Mouse (Mus musculus) heart, embryonic 10.5 days (tissue): ENCODE measurements around the gene Prr15l. TPM values are rescaled to one million over a fixed set of nuclear protein-coding genes. Genes with fewer than 3 reads are reported as not detected.
A peak's percentile ranks its signal among the peaks of the same experiment; 100 is the strongest.

Experiments
- DNase-seq: peaks from one replicate; pipeline ENCODE4 v3.0.0-alpha.2; 2017; ENCODE audit warnings: low spot score
- H3K27ac ChIP-seq: fragments of 300-500 bp; sonication (generic); 2 replicates; pipeline ENCODE4 v1.5.1; 2016; ENCODE audit warnings: mild to moderate bottlenecking
- H3K27me3 ChIP-seq: fragments of 300-500 bp; sonication (generic); 2 replicates; pipeline ENCODE4 v1.6.1; 2016; ENCODE audit warnings: mild to moderate bottlenecking; ENCODE audit not compliant: poor library complexity, insufficient read depth, severe bottlenecking
- H3K36me3 ChIP-seq: fragments of 300-500 bp; sonication (generic); 2 replicates; pipeline ENCODE4 v1.6.1; 2016; ENCODE audit warnings: mild to moderate bottlenecking, moderate library complexity
- H3K4me1 ChIP-seq: fragments of 300-500 bp; sonication (generic); 2 replicates; pipeline ENCODE4 v1.6.1; 2016; ENCODE audit warnings: mild to moderate bottlenecking
- H3K4me3 ChIP-seq: fragments of 300-500 bp; sonication (generic); 2 replicates; pipeline ENCODE4 v1.5.1; 2016; ENCODE audit warnings: mild to moderate bottlenecking, moderate library complexity
- H3K9me3 ChIP-seq: fragments of 300-500 bp; sonication (generic); 2 replicates; pipeline ENCODE4 v1.6.1; 2016; ENCODE audit warnings: mild to moderate bottlenecking, moderate library complexity
- WGBS: fragments of 180-500 bp; shearing (Covaris S2); methylation state at CpG from one replicate; pipeline ENCODE4 v1.1.7; 2016; 5-methylcytosine and 5-hydroxymethylcytosine counted together
- polyA plus RNA-seq: library from polyadenylated mRNA; unstranded; fragments of >200 nt; fragmentation: Nextera tagmentation; extraction: Ambion mirVana; gene quantifications from 2 replicates; pipeline ENCODE4 v1.2.1, GENCODE M21; 2016

Prr15l gene
- polyA plus RNA-seq = 0.90 and 1.5 TPM in 2 replicates

DNA sequence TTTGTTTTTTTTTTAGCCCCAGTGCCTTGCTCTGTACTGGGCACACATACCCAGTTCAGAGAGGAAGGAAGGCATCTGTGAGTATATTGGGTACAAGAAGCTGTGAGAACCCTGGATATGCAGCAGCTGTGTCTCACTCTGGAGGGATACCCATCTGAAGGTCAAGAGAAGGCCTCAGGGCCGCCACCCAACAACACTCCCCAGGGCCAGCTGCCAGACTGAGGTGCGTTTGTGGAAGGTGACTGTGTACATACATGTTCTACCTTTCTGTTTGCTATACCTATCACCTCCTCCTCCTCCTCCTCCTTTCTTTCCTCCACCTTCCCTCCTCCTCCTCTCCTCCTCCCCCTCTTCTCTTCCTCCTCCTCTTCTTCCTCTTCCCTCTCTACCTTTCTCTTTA is at the start of gene Prr15l:
TSS of gene Prr15l (plus strand) at position 17 of the 400 bp plus-strand sequence.
- 58% methylated on average over 2 of the region's 2 CpGs for WGBS
- Histone ChIP-seq H3K4me3 (no peak within 1 kb of the TSS), H3K27ac (peak within 1 kb of the TSS; percentile 42; the same call in 1 of the 2 replicates), H3K9me3 (no peaks in the 10 kb centered on the region), H3K4me1 (peaks cover 24% of the 10 kb centered on the region), H3K36me3 (no peaks in the 10 kb centered on the region), H3K27me3 (peaks cover 38% of the 10 kb centered on the region)
- no peak for DNase-seq

DNA sequence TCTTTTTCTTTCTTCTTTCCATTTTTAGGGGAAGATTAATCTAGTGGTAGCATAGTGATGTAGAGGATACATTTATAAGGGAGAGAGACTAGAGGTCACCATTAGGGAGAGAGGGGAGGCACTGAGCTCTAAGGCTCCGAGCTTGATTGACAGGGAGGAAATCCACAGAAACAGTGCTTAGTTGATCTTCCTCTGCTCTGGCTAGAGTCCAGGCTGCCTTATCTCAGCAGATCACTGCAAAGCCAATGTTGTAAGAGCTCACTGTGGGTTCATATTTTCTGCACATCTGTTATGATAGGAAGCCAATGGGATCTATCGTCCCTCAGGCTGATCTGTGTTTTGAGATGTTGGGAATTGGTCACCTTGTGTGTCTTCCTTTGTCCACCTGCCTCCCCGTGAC is 49.2 kb upstream of the Prr15l start:
- peaks cover 37% of the 10 kb centered on the region for H3K27me3 ChIP-seq
- no peak overlapping the region for H3K4me3 ChIP-seq
- peaks cover 56% of the 10 kb centered on the region for H3K4me1 ChIP-seq
- H3K9me3 ChIP-seq = no peaks in the 10 kb centered on the region
- 62% methylated on average over 3 of the region's 3 CpGs for WGBS
- no peak for DNase-seq
- no peaks in the 10 kb centered on the region for H3K36me3 ChIP-seq
- H3K27ac ChIP-seq = no peak overlapping the region

DNA sequence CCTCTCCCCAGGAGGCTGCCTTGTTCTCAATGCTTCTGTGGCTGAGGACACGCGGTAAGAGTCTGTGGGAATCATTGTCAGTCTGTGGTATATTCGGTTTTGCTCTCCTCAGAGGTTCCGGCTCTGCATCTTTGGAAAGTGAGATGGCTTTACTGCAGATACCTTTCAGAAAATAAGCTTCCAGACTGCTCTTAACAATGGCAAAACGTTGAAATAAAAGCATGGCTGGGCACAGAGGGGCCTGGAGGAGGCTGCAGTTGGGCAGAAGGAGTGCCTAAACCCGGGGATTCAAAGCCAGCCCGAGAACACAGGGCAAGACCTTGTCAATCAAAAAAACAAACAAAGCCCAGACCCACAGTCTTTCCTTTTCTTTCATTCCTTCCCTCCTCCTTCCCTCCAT is 48.5 kb upstream of the Prr15l start:
- no peaks in the 10 kb centered on the region for H3K9me3 ChIP-seq
- H3K4me3 ChIP-seq = no peak overlapping the region
- no peaks in the 10 kb centered on the region for H3K36me3 ChIP-seq
- H3K4me1 ChIP-seq = peaks cover 56% of the 10 kb centered on the region
- 49% methylated on average over 7 of the region's 7 CpGs for WGBS
- DNase-seq = no peak
- H3K27ac ChIP-seq = no peak overlapping the region
- H3K27me3 ChIP-seq = peaks cover 32% of the 10 kb centered on the region

DNA sequence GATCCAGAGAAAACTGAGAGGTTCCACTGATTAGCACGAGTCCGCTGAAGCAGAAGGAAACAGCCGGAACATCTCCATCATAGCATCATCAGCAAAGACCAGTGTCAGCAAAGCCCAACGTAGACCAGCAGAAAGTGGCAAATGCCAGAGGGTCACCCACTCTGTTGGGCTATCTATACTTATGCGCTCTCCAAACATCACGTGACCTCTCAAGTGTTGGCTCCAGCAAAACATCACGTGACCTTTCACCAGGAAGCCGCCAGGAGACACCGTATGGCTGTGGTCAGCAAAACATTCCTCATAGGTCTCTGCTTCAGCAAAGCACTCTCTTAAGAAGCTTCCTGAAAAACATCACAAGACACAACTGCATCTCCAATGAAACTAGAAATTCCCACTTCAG is 47.6 kb upstream of the Prr15l start:
- Histone ChIP-seq H3K4me1 (peaks cover 50% of the 10 kb centered on the region), H3K36me3 (no peaks in the 10 kb centered on the region), H3K4me3 (no peak overlapping the region), H3K27me3 (peaks cover 23% of the 10 kb centered on the region), H3K27ac (no peak overlapping the region), H3K9me3 (no peaks in the 10 kb centered on the region)
- DNase-seq = no peak
- WGBS = 66% methylated on average over 9 of the region's 9 CpGs

DNA sequence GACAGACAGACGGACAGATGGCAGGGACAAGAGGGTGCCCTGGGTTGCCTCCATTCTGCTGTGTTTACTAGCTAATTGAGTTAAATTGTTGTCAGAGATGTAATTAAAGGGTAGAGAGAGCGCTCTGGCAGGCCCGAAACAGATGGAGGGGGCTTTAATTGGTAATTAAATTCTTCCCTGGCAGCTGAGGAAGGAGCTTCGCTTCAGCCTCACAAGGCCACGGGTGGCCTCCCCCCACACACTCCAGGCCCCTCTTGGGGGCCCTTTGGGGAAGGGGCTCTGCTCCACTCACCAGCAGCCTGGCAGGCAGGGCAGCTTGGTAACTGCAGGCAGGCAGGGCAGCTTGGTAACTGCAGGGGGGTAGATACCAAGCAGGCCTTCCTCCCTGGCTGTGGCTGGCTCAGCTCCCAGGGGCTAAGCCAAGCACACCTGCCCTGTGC is 42.0 kb upstream of the Prr15l start:
- no peak for DNase-seq
- WGBS = 50% methylated on average over 5 of the region's 5 CpGs
- Histone ChIP-seq H3K4me1 (peaks cover 19% of the 10 kb centered on the region), H3K9me3 (no peaks in the 10 kb centered on the region), H3K27ac (peak overlapping the region; percentile 52; the same call in 1 of the 2 replicates), H3K4me3 (no peak overlapping the region), H3K27me3 (no peaks in the 10 kb centered on the region), H3K36me3 (no peaks in the 10 kb centered on the region)

DNA sequence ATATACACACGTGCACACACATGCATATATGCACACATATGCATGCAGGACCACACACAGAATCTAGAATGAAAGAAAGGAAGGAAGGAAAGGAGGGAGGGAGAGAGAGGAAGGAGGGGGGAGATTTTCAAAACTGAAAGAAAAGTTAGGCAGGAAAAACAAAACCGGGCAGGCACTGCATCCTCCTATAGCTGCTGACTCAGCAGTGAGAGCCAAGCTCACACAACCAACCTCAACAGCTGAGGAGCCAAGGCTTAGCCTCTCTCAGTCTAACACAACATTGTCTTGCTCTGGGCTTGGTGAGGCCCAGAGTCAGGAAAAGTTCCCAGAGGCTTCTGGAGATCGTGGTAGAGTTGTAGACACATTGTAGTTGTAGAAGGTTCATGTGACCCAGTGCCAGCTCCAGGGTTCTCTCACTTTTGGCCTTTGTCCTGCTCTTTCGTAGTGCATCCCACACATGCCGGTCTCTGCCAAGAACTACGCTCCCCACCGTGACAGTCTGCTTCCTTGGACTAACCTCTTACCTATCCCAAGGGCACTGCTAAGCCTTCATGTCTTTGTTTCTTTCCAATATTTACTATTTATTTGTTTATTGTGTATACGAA is 40.9 kb upstream of the Prr15l start:
- 82% methylated on average over 8 of the region's 8 CpGs for WGBS

DNA sequence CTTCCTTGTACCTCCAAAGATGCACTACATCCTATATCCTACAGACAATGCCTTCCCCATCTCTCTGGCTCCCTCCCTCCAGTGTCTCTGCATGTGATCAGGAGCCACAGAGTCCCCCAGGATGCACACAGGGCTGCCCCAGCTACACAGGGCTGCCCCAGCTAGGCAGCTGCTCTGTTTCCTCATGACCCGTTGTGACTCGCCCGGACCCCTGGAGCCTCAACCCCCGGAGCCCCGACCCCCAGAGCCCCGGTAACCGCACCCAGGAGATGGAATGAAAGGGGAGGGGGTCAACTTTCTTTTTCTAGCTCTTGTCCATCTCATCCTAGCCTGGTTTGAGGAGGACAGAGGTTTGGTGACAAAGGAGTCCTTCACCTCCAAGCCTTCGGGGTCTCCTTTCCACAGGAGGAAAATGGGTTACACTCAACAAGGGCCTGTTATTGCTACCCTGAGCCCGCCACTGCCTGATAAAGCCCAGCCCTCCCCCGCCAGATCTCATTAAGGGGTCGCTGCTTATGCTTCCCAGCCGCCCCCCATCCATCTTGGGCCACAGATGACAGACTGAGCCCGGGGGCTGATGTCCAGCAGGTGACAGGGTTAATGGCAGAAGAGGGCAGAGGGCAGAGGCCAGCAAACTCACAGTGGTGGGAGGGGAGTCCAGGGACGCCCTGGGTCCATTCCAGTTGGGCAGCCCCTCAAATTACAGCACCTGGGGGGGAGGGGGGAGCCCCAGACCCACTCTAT is 35.9 kb upstream of the Prr15l start:
- Histone ChIP-seq H3K4me3 (no peak overlapping the region), H3K27ac (peak overlapping the region; percentile 47), H3K27me3 (peaks cover 4% of the 10 kb centered on the region; the same call in 1 of the 2 replicates), H3K9me3 (no peaks in the 10 kb centered on the region), H3K36me3 (no peaks in the 10 kb centered on the region), H3K4me1 (peaks cover 20% of the 10 kb centered on the region)
- WGBS = 55% methylated on average over 14 of the region's 14 CpGs
- no peak for DNase-seq

More for the DNA sequence above, 40.9 kb upstream of the Prr15l start:
- DNase-seq = no peak
- peaks cover under 1% of the 10 kb centered on the region; the same call in 1 of the 2 replicates for H3K27me3 ChIP-seq
- peaks cover 25% of the 10 kb centered on the region for H3K4me1 ChIP-seq
- H3K36me3 ChIP-seq = no peaks in the 10 kb centered on the region
- no peak overlapping the region for H3K4me3 ChIP-seq
- no peak overlapping the region for H3K27ac ChIP-seq
- no peaks in the 10 kb centered on the region for H3K9me3 ChIP-seq

DNA sequence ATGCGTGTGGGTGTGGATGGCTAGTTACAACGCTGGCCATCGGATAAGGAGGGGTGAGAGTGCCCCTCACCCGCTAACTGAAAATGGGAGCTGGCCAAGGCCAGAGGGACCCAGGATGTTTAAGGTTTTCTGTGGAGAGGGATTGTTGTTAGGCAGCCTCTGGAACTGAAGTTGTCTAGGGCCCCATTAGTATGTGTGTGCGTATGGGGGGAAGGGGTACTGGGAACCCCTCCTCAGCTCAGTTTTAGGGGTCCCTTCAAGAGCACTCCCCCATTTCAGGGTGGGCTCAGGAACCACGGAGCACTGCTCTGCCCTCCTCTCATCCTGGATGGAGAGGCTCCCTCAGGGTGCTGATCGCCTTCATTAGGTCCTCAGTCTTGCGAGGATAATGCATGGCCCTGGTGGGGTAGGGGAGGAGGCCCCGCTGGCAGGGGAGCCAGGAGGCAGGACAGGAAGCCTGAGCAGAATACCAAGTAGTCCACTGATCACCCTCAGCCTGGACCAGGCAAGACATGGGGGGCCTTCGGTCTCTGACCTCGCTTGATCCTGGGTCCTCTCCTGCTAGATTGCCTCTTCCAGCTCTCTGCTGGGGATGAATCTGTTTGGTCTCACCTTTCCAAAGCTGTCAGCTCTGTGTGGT is 34.6 kb upstream of the Prr15l start:
- peaks cover 4% of the 10 kb centered on the region; the same call in 1 of the 2 replicates for H3K27me3 ChIP-seq
- H3K4me3 ChIP-seq = no peak overlapping the region
- H3K27ac ChIP-seq = peak overlapping the region; percentile 52
- no peaks in the 10 kb centered on the region for H3K36me3 ChIP-seq
- H3K9me3 ChIP-seq = no peaks in the 10 kb centered on the region
- DNase-seq = no peak
- WGBS = 58% methylated on average over 11 of the region's 11 CpGs
- peaks cover 20% of the 10 kb centered on the region for H3K4me1 ChIP-seq

DNA sequence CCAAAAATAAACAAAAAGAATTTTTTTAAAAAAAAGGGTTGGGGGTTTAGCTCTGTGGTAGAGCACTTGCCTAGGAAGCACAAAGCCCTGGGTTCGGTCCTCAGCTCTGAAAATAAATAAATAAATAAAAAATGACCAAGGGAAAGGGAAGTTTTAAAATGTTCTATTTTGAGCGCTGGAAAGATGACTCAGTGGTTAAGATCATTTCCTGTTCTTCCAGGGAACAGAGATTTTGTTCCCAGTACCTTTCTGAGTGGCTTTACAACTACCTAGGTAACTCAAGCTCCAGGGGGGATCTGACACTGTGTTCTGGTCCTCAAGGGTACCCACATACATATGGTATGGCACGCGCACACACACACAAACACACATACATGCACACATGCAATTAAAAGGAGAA is 32.0 kb upstream of the Prr15l start:
- no peak overlapping the region for H3K27ac ChIP-seq
- 76% methylated on average over 4 of the region's 4 CpGs for WGBS

DNA sequence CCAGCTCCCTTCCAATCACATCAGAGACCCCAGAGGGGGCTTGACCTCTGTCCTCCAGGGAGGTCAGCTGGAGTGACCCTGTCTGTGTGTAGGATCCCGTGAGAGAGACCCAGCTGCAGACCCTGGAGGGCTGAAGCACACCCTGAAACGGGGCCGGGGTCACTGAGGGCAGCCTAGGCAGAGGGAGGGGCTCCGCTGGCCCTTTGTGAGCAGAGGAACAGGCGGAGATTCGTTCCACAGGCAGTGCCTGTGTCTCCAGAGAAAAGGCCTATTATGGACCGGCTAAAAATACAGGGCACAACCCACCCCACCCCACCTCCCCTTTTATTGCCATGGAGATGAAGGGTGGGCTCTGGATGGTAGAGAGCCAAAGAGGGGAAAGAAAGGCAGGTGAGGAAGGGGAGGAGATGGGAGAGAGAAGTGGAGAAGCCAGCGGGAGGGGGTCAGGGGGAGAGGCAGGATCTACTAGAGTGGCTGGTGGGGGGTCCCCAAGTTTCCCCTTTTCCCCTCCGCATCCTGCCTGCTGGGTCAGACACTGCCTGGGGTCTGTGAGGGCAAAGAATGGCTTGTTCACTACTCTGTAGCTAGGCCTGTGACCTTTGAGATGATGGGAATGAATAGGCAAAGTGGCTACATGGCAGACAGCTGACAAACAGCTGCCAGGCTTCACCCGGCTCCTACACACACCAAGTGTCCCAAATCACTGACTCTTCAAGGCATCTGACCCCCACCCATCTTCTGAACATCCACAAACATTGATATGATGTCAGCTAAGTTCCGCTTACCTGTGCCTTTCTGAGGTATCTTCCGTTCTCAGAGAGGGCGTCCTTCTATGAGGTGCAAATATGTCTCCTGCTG is 28.2 kb upstream of the Prr15l start:
- H3K4me1 ChIP-seq = peaks cover 44% of the 10 kb centered on the region
- H3K27ac ChIP-seq = peak overlapping the region; percentile 81
- H3K27me3 ChIP-seq = 0 out of 2 replicates have a peak, but pooled peaks cover 6% of the 10 kb centered on the region
- H3K36me3 ChIP-seq = no peaks in the 10 kb centered on the region
- 0 out of 2 replicates have a peak overlapping the region, but pooled peaks have one; percentile 24 for H3K4me3 ChIP-seq
- WGBS = 42% methylated on average over 13 of the region's 13 CpGs
- no peak for DNase-seq
- no peaks in the 10 kb centered on the region for H3K9me3 ChIP-seq

More for the DNA sequence above, 32.0 kb upstream of the Prr15l start:
- Histone ChIP-seq H3K9me3 (no peaks in the 10 kb centered on the region), H3K4me3 (no peak overlapping the region), H3K27me3 (peaks cover 4% of the 10 kb centered on the region; the same call in 1 of the 2 replicates), H3K36me3 (no peaks in the 10 kb centered on the region), H3K4me1 (peaks cover 37% of the 10 kb centered on the region)
- DNase-seq = no peak

DNA sequence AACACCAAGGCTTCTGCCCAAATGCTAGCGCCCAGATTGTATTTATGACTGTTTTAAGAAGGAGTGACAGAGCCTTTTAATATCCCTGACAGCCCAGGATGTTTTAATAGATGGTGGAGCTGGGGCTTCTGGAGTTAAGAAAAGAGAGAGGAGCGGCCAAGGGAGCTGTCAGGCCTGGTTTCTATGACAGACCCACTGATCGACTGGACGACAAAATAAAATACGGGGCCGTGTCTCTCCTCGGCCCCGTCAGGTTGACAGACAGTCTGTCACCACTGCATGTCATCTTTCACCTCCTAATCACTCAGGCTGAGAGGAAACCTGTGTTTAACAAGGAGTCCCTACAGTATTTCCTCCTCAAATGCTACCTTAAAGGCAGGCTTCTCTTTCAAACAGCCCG is 26.6 kb upstream of the Prr15l start:
- H3K4me3 ChIP-seq = no peak overlapping the region
- 0 out of 2 replicates have a peak, but pooled peaks cover 6% of the 10 kb centered on the region for H3K27me3 ChIP-seq
- no peaks in the 10 kb centered on the region for H3K36me3 ChIP-seq
- DNase-seq = no peak
- WGBS = 34% methylated on average over 9 of the region's 9 CpGs
- peaks cover 56% of the 10 kb centered on the region for H3K4me1 ChIP-seq
- H3K27ac ChIP-seq = no peak overlapping the region
- no peaks in the 10 kb centered on the region for H3K9me3 ChIP-seq
